Mouse (Mus musculus) limb, embryonic 14.5 days (tissue): ENCODE results near the gene Slc25a34. TPM values are rescaled to one million over a fixed set of nuclear protein-coding genes. Genes with fewer than 3 reads are reported as not detected.

Experiments
- ATAC-seq: fragments of 200-750 bp; cut with Nextera tagmentation; 2 replicates; pipeline ENCODE4 v1.8.0; 2017; ENCODE audit warnings: low read depth, moderate number of reproducible peaks, moderate TSS enrichment; ENCODE audit not compliant: low FRiP score
- DNase-seq: peaks from one replicate; pipeline ENCODE4 v3.0.0-alpha.2; 2015; ENCODE audit warnings: low spot score
- H3K27ac ChIP-seq: fragments of 300-500 bp; sonication (generic); replicated peaks from 2 replicates; pipeline ENCODE4 v1.5.1; 2014; ENCODE audit warnings: low read depth, mild to moderate bottlenecking, low read length, moderate library complexity, mixed read lengths
- H3K27me3 ChIP-seq: fragments of 300-500 bp; sonication (generic); 2 replicates; pipeline ENCODE4 v1.6.1; 2014; ENCODE audit warnings: low read length, mixed read lengths; ENCODE audit not compliant: control insufficient read depth, insufficient read depth
- H3K36me3 ChIP-seq: fragments of 300-500 bp; sonication (generic); 2 replicates; pipeline ENCODE4 v1.6.1; 2014; ENCODE audit warnings: mild to moderate bottlenecking, low read length, moderate library complexity, mixed read lengths; ENCODE audit not compliant: control insufficient read depth, insufficient read depth
- H3K4me1 ChIP-seq: fragments of 300-500 bp; sonication (generic); 2 replicates; pipeline ENCODE4 v1.6.1; 2014; ENCODE audit warnings: antibody characterized with exemption, low read length, mixed read lengths; ENCODE audit not compliant: control insufficient read depth, insufficient read depth
- H3K4me2 ChIP-seq: fragments of 300-500 bp; sonication (generic); replicated peaks from 2 replicates; pipeline ENCODE4 v1.6.1; 2014; ENCODE audit warnings: low read depth, mild to moderate bottlenecking, low read length, moderate library complexity; ENCODE audit not compliant: severe bottlenecking
- H3K4me3 ChIP-seq: fragments of 300-500 bp; sonication (generic); replicated peaks from 2 replicates; pipeline ENCODE4 v1.5.1; 2014; ENCODE audit warnings: low read length
- H3K9ac ChIP-seq: fragments of 300-500 bp; sonication (generic); 2 replicates; pipeline ENCODE4 v1.6.1; 2014; ENCODE audit warnings: mild to moderate bottlenecking, low read depth, low read length, moderate library complexity; ENCODE audit not compliant: severe bottlenecking
- H3K9me3 ChIP-seq: fragments of 300-500 bp; sonication (generic); 2 replicates; pipeline ENCODE4 v1.6.1; 2016; ENCODE audit warnings: low read length; ENCODE audit not compliant: control insufficient read depth
- POLR2A ChIP-seq: fragments of 200-500 bp; IDR thresholded peaks from 2 replicates; pipeline ENCODE4 v1.8.0; 2012; ENCODE audit warnings: inconsistent platforms, mild to moderate bottlenecking, moderate library complexity, borderline replicate concordance; ENCODE audit not compliant: insufficient read depth, insufficient read length; ENCODE audit errors: extremely low read depth
- WGBS: fragments of 180-500 bp; shearing (Covaris S2); extraction: QIAGEN DNeasy Blood & Tissue Kit; methylation state at CpG from one replicate; pipeline ENCODE4 v1.1.7; 2014; 5-methylcytosine and 5-hydroxymethylcytosine counted together
- polyA plus RNA-seq, 2 experiments: library from polyadenylated mRNA; depleted of rRNA in 1 of 2; stranded (reverse) in 1 of 2; unstranded in 1 of 2; fragments of >200 nt; fragmentation: Nextera tagmentation in 1 of 2; extraction: Ambion mirVana in 1 of 2; gene quantifications; 2 replicates each; pipeline versions ENCODE4 v1.2.1 to v1.2.3; 2012 to 2014

Slc25a34 gene
- polyA plus RNA-seq, 2 experiments = 0.16 TPM; not detected in 1

- Histone ChIP-seq H3K27ac (no peak overlapping the region), H3K9me3 (no peaks in the 10 kb centered on the region), H3K4me3 (no peak overlapping the region), H3K27me3 (no peaks in the 10 kb centered on the region), H3K9ac (no peak overlapping the region), H3K4me1 (no peaks in the 10 kb centered on the region), H3K4me2 (no peak overlapping the region), H3K36me3 (peaks cover 86% of the 10 kb centered on the region)
- DNase-seq (no peak), ATAC-seq (no peak)
- TF ChIP-seq POLR2A = no peak
- 93% methylated on average over 5 of the region's 5 CpGs for WGBS
Observed at GRCm38 (mm10) chr4:141636693-141637092, 13.1 kb upstream of the Slc25a34 start.

GRCm38 (mm10) chr4:141635991-141636390, 12.4 kb upstream of the Slc25a34 start:
- no peak for ATAC-seq
- no peak overlapping the region for H3K4me3 ChIP-seq
- H3K9ac ChIP-seq = no peak overlapping the region
- no peaks in the 10 kb centered on the region for H3K27me3 ChIP-seq
- H3K27ac ChIP-seq = no peak overlapping the region
- H3K4me2 ChIP-seq = no peak overlapping the region
- no peak for TF ChIP-seq POLR2A
- no peaks in the 10 kb centered on the region for H3K9me3 ChIP-seq
- peaks cover 86% of the 10 kb centered on the region for H3K36me3 ChIP-seq
- WGBS = 51% methylated on average over 9 of the region's 9 CpGs
- H3K4me1 ChIP-seq = no peaks in the 10 kb centered on the region
- DNase-seq = no peak

GRCm38 (mm10) chr4:141632111-141632873, 8.7 kb upstream of the Slc25a34 start:
- 91% methylated on average over 21 of the region's 21 CpGs for WGBS
- TF ChIP-seq POLR2A = no peak
- no peak overlapping the region for H3K4me2 ChIP-seq
- H3K4me1 ChIP-seq = no peaks in the 10 kb centered on the region
- H3K9me3 ChIP-seq = no peaks in the 10 kb centered on the region
- no peak for DNase-seq
- H3K27me3 ChIP-seq = no peaks in the 10 kb centered on the region
- ATAC-seq = no peak
- no peak overlapping the region for H3K9ac ChIP-seq
- no peak overlapping the region for H3K27ac ChIP-seq
- H3K4me3 ChIP-seq = no peak overlapping the region
- H3K36me3 ChIP-seq = peaks cover 90% of the 10 kb centered on the region

GRCm38 (mm10) chr4:141631250-141631649, 7.6 kb upstream of the Slc25a34 start:
- no peak for TF ChIP-seq POLR2A
- no peak overlapping the region for H3K4me2 ChIP-seq
- 94% methylated on average over 20 of the region's 20 CpGs for WGBS

GRCm38 (mm10) chr4:141630021-141630420, 6.4 kb upstream of the Slc25a34 start:
- Histone ChIP-seq H3K4me2 (no peak overlapping the region), H3K9ac (no peak overlapping the region), H3K4me3 (no peak overlapping the region), H3K36me3 (peaks cover 96% of the 10 kb centered on the region), H3K4me1 (no peaks in the 10 kb centered on the region), H3K9me3 (no peaks in the 10 kb centered on the region), H3K27ac (no peak overlapping the region), H3K27me3 (no peaks in the 10 kb centered on the region)
- no peak for DNase-seq
- no peak for ATAC-seq
- TF ChIP-seq POLR2A = no peak
- WGBS = 87% methylated on average over 11 of the region's 11 CpGs

More at GRCm38 (mm10) chr4:141631250-141631649, 7.6 kb upstream of the Slc25a34 start:
- Histone ChIP-seq H3K4me1 (no peaks in the 10 kb centered on the region), H3K4me3 (no peak overlapping the region), H3K36me3 (peaks cover 89% of the 10 kb centered on the region), H3K27ac (no peak overlapping the region), H3K9ac (no peak overlapping the region), H3K9me3 (no peaks in the 10 kb centered on the region), H3K27me3 (no peaks in the 10 kb centered on the region)
- ATAC-seq = no peak
- DNase-seq = no peak

GRCm38 (mm10) chr4:141628661-141629060, 5.0 kb upstream of the Slc25a34 start:
- TF ChIP-seq POLR2A = no peak
- 87% methylated on average over 14 of the region's 14 CpGs for whole genome bisulfite sequencing
- Histone ChIP-seq H3K4me3 (no peak overlapping the region), H3K4me1 (no peaks in the 10 kb centered on the region), H3K27me3 (no peaks in the 10 kb centered on the region), H3K4me2 (no peak overlapping the region), H3K36me3 (peaks cover 87% of the 10 kb centered on the region), H3K9ac (no peak overlapping the region), H3K9me3 (no peaks in the 10 kb centered on the region), H3K27ac (no peak overlapping the region)
- ATAC-seq (no peak), DNase-seq (no peak)
